Mouse (Mus musculus) lung, postnatal 0 days (tissue): ENCODE measurements around the gene Cpne4.

Experiments
- CTCF ChIP-seq: IDR thresholded peaks from 2 replicates; pipeline ENCODE4 v1.5.1; 2016; ENCODE audit warnings: antibody characterized with exemption, mild to moderate bottlenecking
- EP300 ChIP-seq: IDR thresholded peaks from 2 replicates; pipeline ENCODE4 v1.6.1; 2016; ENCODE audit warnings: antibody characterized with exemption, mild to moderate bottlenecking, control low read depth

- TF ChIP-seq CTCF (no peak), EP300 (no peak)
Measured at GRCm38 (mm10) chr9:104877014-104877413, 329.9 kb downstream of the Cpne4 start.
